Mouse (Mus musculus): ENCODE measurements around the gene Kctd19. TPM values are rescaled to one million over a fixed set of nuclear protein-coding genes. Genes with fewer than 3 reads are reported as not detected.

The Kctd19 gene
- polyA plus RNA-seq, 1 experiment from 2014 or later = not detected

DNA sequence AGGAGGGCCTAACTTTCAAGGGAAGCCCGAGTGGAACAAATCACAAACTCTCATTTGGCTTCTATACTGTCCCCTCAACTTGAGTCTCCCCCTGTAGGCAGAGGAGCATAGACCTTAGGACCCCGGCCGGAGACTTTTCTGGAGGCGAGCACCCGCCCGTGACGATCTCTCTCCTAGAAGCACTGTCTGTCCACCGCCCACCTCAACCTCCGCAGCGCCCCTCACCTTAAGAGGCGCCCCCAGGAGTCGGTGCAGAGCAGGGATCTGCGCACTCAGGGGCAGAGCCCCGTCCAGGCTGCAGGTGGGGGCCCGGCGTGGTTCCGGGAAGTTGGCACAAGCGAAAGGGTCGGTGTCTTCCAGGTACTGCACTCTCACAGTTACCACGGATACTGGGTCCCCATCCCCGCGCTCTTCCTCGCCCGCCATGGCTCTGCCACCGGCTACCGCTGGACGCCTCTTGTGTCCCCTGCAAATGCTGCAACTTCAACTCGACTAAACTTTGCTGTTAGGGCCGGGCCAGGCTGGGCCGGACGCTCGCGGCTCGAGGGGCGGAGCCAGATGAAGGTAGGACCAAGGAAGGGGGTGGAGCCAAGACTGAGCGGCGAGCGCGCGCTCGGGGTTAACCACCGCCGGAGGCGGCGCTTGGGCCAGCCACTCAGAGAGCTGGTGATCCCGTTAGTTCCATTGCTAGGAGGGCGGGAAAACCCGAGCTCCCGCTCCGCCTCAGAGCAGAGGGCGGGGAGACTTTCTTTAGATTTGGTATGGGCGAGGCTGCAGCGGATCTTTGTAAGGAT is 65.7 kb downstream of the Kctd19 start, which contains the start of gene Fhod1:
Fhod1 (minus strand) TSS at position 526 of the 794 bp plus-strand sequence.
- Histone ChIP-seq H3K36me3 (ENCODE audit: control insufficient read depth, insufficient read depth, low read length) (no peaks in the 10 kb centered on the region), H3K9ac (ENCODE audit: low read depth, low read length) (peak within 1 kb of the TSS; percentile 74), H3K4me2 (replicated peaks; ENCODE audit: low read depth, low read length) (peak within 1 kb of the TSS; percentile 92), H3K4me1 (ENCODE audit: control insufficient read depth, insufficient read depth, low read length) (peaks cover 27% of the 10 kb centered on the region), H3K27ac (ENCODE audit: low read depth, low read length) (peak within 1 kb of the TSS; percentile 84), H3K4me3 (ENCODE audit: low read length) (peak within 1 kb of the TSS; percentile 79), H3K9me3 (ENCODE audit: control insufficient read depth, low read length) (no peaks in the 10 kb centered on the region), H3K27me3 (ENCODE audit: control insufficient read depth, insufficient read depth, low read length) (no peaks in the 10 kb centered on the region)
- peak; percentile 91 for ATAC-seq (ENCODE audit: low FRiP score, low TSS enrichment)
- under 1% methylated on average over 53 of the region's 53 CpGs for WGBS

DNA sequence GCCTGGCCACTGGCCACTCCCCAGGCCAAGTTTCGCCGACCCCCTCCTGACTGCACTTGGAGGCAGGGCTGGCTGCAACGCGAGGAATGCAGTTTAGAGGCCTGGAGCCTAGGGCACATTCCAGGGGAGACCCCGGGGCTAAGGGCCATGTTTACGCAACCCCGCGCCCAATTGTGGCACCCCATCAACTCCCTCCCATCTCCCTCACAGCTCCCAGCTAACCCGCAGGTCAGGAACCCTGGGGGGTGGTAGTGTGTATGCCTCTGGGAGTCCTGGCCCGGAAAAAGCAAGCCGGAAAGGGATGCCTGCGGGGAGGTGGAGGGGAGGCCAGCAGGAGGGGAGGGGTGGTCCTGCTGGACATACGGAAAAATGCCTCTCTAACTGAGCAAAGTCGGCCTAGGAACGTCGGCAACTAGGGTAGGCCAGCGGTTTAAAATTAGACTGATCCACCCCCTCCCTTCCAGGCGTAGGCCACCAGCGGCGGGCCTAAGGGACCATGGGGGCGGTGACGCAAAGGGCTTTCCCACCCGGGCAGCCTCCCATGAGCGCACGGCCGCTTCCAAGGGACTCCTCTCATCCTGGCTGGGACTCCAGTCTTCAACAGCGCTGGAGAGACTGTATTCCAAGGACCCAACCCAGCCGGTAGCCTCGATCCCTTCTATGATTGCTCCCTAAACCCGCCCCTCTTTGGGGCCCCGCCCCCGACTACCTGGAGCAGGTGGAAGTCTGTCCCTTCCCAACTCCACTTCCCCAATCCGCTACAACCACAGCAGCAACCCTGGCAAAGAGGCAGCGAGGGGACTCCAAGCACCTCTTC is 66.5 kb downstream of the Kctd19 start:
- peak overlapping the region; percentile 84 for H3K27ac ChIP-seq (ENCODE audit: low read depth, low read length)
- peak overlapping the region; percentile 74 for H3K9ac ChIP-seq (ENCODE audit: low read depth, low read length)
- 1% methylated on average over 28 of the region's 34 CpGs for WGBS
- no peaks in the 10 kb centered on the region for H3K27me3 ChIP-seq (ENCODE audit: control insufficient read depth, insufficient read depth, low read length)
- peaks cover 27% of the 10 kb centered on the region for H3K4me1 ChIP-seq (ENCODE audit: control insufficient read depth, insufficient read depth, low read length)
- H3K4me3 ChIP-seq (ENCODE audit: low read length) = peak overlapping the region; percentile 79
- peak overlapping the region; percentile 92 for H3K4me2 ChIP-seq (replicated peaks; ENCODE audit: low read depth, low read length)
- no peaks in the 10 kb centered on the region for H3K36me3 ChIP-seq (ENCODE audit: control insufficient read depth, insufficient read depth, low read length)
- ATAC-seq (ENCODE audit: low FRiP score, low TSS enrichment) = peak; percentile 41
- no peaks in the 10 kb centered on the region for H3K9me3 ChIP-seq (ENCODE audit: control insufficient read depth, low read length)

DNA sequence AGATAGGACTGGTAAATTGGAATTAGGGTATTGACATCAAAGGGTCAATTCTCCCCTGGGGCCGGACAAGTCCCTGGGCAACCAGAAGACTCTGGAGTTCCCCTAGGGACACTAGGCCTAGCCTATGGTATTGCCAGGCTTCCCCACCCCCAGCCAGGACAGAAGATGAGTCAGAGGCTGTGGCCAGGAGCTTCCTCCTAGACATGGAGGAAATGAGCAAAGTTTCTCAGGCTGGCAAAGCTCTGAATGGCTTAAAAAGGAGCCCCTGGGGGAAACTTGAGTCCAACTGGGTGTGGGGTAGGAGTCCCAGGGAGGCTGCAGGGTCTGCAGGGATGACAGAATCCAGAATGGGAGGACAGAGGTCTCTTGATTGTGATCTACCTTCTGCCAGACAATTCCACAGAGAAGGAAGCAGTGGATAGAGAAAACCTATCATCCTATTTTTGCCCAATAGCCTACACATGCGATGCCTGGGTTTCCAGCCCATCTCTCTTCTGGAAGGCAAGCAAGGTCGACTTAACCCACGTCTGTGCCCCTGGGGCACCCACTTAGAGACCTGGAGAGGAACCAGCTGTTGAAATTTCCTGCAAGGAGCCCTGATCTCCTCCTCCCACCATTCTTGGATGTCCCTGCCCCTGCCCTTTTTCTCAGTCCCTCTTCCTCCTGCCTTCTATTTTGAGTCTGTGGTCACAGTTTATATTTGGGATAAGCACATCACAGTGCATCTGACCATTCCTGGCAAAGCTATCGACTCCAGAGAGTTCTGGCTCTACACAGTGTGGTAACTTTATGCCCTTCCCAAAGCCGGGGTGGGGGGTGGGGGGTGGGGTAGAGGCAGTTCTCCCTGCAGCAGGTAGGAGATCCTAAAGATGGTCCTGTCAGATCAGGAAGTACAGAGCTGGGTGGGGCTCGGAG is 68.0 kb downstream of the Kctd19 start:
- Histone ChIP-seq H3K27me3 (ENCODE audit: control insufficient read depth, insufficient read depth, low read length) (no peaks in the 10 kb centered on the region), H3K4me3 (ENCODE audit: low read length) (peak overlapping the region; percentile 3; the same call in 1 of the 2 replicates), H3K9me3 (ENCODE audit: control insufficient read depth, low read length) (no peaks in the 10 kb centered on the region), H3K4me2 (replicated peaks; ENCODE audit: low read depth, low read length) (peak overlapping the region; percentile 92), H3K4me1 (ENCODE audit: control insufficient read depth, insufficient read depth, low read length) (peaks cover 37% of the 10 kb centered on the region), H3K36me3 (ENCODE audit: control insufficient read depth, insufficient read depth, low read length) (no peaks in the 10 kb centered on the region), H3K27ac (ENCODE audit: low read depth, low read length) (no peak overlapping the region; the same call in 1 of the 2 replicates), H3K9ac (ENCODE audit: low read depth, low read length) (no peak overlapping the region; the same call in 1 of the 2 replicates)
- WGBS = 41% methylated on average over 7 of the region's 7 CpGs
- no peak for ATAC-seq (ENCODE audit: low FRiP score, low TSS enrichment)

DNA sequence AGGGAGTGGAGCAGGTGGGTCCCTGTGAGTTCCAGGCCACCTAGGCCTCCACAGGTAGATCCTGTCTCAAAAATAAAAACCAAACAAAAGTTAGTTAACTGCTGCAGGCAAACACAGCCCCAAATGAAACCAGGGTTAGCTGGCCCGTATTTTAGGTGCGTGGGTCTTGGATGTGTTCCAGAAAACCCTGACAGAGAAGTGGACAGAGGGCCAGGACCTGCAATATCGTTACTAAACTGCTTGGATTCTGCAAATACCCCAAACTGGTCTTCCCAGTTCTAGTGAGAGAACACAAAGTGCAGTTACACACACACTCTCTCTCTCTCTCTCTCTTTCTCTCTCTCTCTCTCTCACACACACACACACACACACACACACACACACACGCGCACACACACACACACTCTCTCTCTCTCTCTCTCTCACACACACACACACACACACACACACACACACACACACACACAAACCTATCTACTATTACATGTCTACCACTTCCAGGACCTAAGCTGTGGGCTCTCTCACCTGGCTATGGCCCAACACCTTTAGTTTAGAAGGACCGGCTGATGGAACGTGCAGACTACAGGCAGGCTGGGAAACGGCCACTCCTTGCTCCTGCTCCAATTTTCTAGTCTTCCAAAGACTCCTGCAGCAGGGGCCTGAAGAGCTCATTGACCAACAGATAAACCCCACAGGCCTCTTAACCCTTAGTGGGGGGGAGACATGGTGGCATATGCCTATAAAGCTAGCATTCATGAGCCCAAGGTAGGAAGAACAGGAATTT is 69.3 kb downstream of the Kctd19 start:
- ATAC-seq (ENCODE audit: low FRiP score, low TSS enrichment) = no peak
- H3K9ac ChIP-seq (ENCODE audit: low read depth, low read length) = no peak overlapping the region
- no peak overlapping the region for H3K4me3 ChIP-seq (ENCODE audit: low read length)
- no peaks in the 10 kb centered on the region for H3K36me3 ChIP-seq (ENCODE audit: control insufficient read depth, insufficient read depth, low read length)
- 70% methylated on average over 8 of the region's 8 CpGs for WGBS
- no peaks in the 10 kb centered on the region for H3K9me3 ChIP-seq (ENCODE audit: control insufficient read depth, low read length)
- H3K27ac ChIP-seq (ENCODE audit: low read depth, low read length) = no peak overlapping the region
- H3K4me2 ChIP-seq (replicated peaks; ENCODE audit: low read depth, low read length) = no peak overlapping the region
- H3K4me1 ChIP-seq (ENCODE audit: control insufficient read depth, insufficient read depth, low read length) = peaks cover 37% of the 10 kb centered on the region
- H3K27me3 ChIP-seq (ENCODE audit: control insufficient read depth, insufficient read depth, low read length) = no peaks in the 10 kb centered on the region

DNA sequence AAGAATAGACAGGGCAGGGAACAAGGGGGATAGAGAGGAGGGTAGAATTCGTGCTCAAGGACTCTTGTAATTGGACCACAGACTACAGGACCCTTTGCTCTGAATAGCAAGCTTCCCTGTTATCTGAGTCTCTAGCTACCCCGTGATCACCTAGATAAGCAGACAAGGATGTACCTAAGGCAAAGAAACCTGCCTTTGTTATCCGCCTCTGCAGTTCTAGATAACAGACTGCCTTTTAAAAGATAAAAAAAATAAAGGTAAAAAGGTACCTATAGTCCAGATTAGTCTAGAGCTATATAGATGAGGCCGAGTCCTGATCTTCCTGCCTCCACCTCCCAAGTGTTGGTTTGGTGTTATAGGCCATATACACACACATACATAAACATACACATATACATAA is 70.5 kb downstream of the Kctd19 start:
- Histone ChIP-seq H3K27ac (ENCODE audit: low read depth, low read length) (no peak overlapping the region), H3K9me3 (ENCODE audit: control insufficient read depth, low read length) (no peaks in the 10 kb centered on the region), H3K27me3 (ENCODE audit: control insufficient read depth, insufficient read depth, low read length) (no peaks in the 10 kb centered on the region), H3K4me2 (replicated peaks; ENCODE audit: low read depth, low read length) (no peak overlapping the region), H3K4me3 (ENCODE audit: low read length) (no peak overlapping the region), H3K36me3 (ENCODE audit: control insufficient read depth, insufficient read depth, low read length) (peaks cover 8% of the 10 kb centered on the region; the same call in 1 of the 2 replicates), H3K9ac (ENCODE audit: low read depth, low read length) (no peak overlapping the region), H3K4me1 (ENCODE audit: control insufficient read depth, insufficient read depth, low read length) (peaks cover 31% of the 10 kb centered on the region)
- no peak for ATAC-seq (ENCODE audit: low FRiP score, low TSS enrichment)
- 83% methylated on average over 4 of the region's 4 CpGs for WGBS

DNA sequence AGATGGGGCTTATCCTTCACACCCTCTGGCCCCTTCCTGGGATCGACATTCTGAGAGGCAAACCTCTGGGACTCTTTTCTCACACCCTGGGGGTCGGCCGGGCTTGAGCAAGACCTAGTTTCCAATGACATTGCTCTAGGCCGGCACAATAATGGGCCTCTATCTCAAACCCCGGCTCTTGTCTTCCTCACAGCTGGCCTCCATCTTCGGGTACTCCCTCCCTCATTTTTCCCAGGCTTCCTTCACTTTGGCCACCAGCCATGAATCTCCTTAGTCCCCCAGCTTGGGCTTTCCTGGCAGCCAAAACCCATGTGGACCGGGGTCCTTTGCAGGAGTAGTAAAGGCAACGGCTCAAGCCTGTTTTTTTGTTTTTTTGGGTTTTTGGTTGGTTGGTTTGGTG is 71.9 kb downstream of the Kctd19 start:
- Histone ChIP-seq H3K4me3 (ENCODE audit: low read length) (no peak overlapping the region), H3K27ac (ENCODE audit: low read depth, low read length) (peak overlapping the region; percentile 55; the same call in 1 of the 2 replicates), H3K4me2 (replicated peaks; ENCODE audit: low read depth, low read length) (no peak overlapping the region), H3K9ac (ENCODE audit: low read depth, low read length) (no peak overlapping the region), H3K9me3 (ENCODE audit: control insufficient read depth, low read length) (no peaks in the 10 kb centered on the region), H3K36me3 (ENCODE audit: control insufficient read depth, insufficient read depth, low read length) (peaks cover 22% of the 10 kb centered on the region), H3K4me1 (ENCODE audit: control insufficient read depth, insufficient read depth, low read length) (peaks cover 27% of the 10 kb centered on the region), H3K27me3 (ENCODE audit: control insufficient read depth, insufficient read depth, low read length) (no peaks in the 10 kb centered on the region)
- WGBS = 49% methylated on average over 8 of the region's 8 CpGs
- no peak for ATAC-seq (ENCODE audit: low FRiP score, low TSS enrichment)

DNA sequence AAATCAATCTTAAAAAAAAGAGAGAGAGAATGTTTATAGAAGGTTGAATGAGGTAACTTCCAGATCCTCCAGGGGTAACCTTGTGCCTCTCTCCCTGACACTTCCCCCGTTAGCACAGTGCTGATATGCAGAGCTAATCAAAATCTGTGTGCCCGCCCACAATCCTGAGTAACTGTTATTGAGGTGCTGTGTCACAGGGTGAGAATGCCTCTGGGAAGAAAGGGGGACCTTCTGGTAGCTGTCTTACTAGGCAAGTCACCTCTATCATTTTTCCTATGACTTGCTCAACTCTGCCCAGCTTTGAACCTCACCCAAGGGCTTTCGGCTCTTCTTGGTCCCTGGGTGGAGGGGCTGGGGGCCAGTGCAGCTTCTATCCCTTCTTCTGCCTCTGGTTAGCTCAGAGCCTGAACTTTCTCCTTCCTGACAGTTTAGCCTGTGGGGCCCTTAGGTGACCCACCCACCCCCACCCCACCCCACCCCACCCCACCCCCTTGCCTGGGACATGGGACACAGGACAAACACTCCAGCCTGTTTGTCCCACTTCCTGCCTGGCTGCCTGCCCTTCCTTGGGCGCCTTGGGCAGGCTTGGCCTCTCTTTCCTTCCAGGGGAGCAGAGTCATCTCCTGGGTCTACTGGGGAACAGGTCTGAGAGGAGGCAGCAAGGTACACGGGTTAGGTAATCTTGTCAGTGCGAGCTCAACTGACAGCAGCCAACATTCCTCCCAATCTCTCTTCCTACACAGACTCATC is 73.2 kb downstream of the Kctd19 start:
- 76% methylated on average over 6 of the region's 6 CpGs for WGBS
- H3K27ac ChIP-seq (ENCODE audit: low read depth, low read length) = no peak overlapping the region

More for the DNA sequence above, 73.2 kb downstream of the Kctd19 start:
- H3K9me3 ChIP-seq (ENCODE audit: control insufficient read depth, low read length) = no peaks in the 10 kb centered on the region
- peaks cover 15% of the 10 kb centered on the region; the same call in 1 of the 2 replicates for H3K4me1 ChIP-seq (ENCODE audit: control insufficient read depth, insufficient read depth, low read length)
- no peak overlapping the region for H3K4me2 ChIP-seq (replicated peaks; ENCODE audit: low read depth, low read length)
- no peak overlapping the region for H3K9ac ChIP-seq (ENCODE audit: low read depth, low read length)
- H3K4me3 ChIP-seq (ENCODE audit: low read length) = no peak overlapping the region
- no peaks in the 10 kb centered on the region for H3K27me3 ChIP-seq (ENCODE audit: control insufficient read depth, insufficient read depth, low read length)
- H3K36me3 ChIP-seq (ENCODE audit: control insufficient read depth, insufficient read depth, low read length) = peaks cover 35% of the 10 kb centered on the region
- no peak; the same call in 1 of the 2 replicates for ATAC-seq (ENCODE audit: low FRiP score, low TSS enrichment)

Measured in kidney, embryonic 14.5 days (tissue).